Mouse (Mus musculus) erythroid progenitor cell, adult 5-6 weeks (primary cell): ENCODE results near the gene Tent5c. TPM values are rescaled to one million over a fixed set of nuclear protein-coding genes. Genes with fewer than 3 reads are reported as not detected.

ENCODE experiments used
- ATAC-seq: replicated peaks from 2 replicates; pipeline ENCODE4 v1.8.0; 2016; ENCODE audit warnings: moderate number of reproducible peaks, mild to moderate bottlenecking, moderate TSS enrichment, inconsistent platforms; ENCODE audit not compliant: poor library complexity, low FRiP score, severe bottlenecking
- total RNA-seq, 2 experiments: library from RNA; stranded (forward) in 1 of 2; stranded (reverse) in 1 of 2; fragments of 150-400 nt in 1 of 2; fragments of 186-747, 209-891 nt in 1 of 2; gene quantifications; 2 replicates each; pipeline versions ENCODE4 v1.2.3 to v1.2.4; 2015 to 2017; ENCODE audit warnings: low replicate concordance in 2 of 2

Tent5c gene
- total RNA-seq, 2 experiments from 2014 or later = 155 to 207 TPM

DNA sequence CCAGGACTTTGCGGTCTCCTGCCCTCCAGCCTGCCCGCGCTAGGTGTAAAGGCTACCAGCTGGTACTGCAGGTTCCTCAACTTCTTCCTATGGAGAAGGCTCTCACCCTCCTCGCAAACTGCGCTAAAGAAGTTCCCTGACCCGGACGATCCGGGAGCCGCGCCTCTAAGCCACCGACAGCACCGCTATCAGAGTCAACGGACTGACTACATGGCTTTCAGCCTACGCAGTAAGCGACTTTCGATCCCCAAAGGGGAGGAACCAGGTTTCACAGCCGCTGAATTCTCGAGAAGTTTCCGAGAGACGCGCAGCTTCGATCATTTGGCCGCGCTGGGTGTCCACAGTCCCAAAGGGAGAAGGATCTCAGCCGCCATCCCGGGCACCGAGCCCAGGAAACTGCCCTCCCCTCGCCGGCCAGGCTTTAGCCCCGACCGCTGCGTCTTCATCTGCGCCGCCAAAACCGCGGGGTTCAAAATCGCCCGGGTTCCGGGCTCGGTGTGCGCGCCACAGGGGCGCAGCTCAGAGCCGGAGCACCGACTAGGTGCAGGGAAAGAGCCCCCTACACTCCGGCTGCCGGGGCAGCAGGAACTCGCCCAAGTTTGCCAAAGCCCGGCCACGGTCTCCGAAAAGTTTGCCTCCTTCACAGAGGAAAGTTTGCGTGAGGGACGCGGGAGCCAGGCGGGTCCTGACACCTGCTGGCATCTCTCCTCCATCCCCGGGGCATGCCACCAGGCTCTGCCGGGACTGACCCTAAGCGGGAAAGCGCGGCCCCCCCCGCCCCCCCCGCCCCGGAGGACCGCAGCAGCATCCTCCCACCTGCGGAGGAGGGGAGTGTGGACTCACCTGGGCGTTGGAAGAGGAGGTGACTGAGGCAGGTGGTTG is 632 bp downstream of the Tent5c start:
- peak; percentile 62 for ATAC-seq

DNA sequence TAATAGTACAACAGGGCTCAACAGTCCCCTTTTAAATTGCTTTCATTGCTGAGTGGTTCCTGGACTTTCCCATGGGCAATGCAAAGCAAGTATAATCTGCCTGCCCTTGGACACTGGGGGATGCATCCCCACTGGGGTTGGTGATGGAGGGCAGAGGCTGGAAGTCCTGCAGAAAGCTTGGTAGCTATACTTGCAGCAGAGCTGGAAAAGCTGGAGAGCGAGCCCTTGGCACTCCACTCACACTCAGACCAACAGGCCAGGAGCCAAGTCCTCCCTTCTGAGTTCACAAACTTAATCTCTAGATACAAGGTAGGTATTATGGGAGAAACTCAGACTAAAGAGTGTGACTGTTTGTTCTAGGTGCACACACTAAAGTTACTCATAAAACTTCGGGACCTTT is 2.1 kb downstream of the Tent5c start:
- ATAC-seq = no peak

DNA sequence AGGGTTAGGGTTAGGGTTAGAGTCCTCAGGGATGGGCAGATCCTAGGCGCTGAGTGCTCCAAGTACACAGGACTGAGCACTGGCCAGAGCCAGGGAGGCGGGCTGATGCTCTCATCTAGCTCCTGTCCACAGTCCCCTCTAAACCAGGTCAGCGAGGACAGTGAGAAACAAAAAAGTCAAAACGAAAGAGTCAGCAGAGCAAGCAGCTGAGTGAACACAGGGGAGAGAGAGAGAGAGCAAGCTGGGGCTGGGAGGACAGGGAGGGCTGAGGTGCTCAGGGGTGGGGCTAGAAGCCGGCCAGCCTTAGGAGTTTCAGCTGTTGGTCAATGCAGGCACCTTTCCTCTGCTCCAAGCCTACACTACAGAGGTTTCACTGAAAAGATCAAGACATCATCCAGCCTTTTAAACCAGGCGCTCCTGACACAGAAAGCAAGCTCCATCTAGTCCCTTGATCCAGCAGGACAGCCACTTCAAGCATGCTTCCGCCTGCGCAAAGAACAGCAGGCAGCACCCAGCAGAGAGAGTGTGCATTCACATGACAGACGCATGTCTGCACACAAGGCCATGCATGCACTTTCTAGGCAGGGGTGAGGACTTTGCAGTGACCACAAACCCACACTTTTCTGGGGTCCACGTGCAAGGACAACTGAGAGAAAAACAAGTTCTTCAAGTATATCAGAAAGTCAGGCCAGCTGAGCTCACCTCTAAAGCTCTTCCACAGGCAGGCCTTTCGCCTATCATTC is 3.6 kb downstream of the Tent5c start:
- ATAC-seq = no peak

DNA sequence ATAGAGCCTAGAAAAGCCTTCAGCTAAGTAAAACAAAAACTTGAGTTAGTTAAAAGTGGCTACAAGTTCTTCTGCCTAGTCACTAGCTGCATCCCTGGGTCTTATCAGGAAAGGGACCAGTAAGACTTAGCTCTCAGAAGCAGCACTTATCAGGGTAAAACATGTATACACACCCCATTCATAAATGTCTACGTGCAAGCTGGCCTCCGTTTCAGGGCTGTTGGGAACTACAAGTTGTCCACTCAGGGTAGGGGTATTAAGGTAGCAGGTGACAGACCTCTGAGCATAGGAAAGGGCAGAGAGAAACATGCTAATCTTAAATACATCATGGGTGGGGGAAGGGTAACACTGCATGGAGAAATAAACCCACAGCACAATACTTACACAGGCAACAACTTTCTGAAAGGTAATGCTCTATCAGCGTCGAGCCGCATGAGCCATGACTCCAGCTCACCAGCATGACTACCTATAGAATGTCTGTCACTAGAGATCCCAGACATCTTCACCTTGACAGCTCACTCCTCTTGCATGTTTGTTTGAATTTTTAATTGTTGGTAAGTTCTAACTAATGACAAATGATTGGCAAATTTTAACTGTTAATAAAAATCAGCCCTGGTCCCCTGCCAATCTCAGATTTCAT is 6.0 kb downstream of the Tent5c start:
- ATAC-seq = peak; percentile 82

DNA sequence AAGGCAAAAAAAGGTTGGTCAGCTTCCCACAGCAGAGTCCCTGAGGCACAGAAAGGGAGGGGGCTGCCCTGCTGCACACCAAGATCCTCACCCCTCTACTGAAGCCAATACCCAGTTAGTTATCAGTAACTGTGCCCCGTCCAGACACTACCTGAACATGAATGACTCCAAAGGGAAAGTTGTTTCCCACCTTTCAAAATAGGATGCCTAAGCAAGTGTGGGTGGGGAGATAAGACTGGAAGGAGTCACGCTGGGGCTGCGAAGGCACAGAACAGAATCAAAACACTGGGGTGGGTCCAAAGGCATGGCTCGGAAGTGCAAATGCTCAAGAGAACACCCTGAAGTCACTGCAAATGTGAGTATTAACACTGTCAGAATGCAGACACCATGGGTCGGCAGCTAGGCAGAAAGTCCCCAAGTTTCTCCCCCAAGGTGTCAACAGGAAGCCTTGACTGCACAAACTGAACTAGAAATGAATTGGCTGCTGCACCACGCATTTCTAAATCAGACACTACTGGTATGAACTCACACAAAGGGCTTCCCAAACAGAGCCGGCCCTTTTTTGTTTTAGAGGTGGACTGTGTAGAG is 6.7 kb downstream of the Tent5c start:
- peak; percentile 80 for ATAC-seq

DNA sequence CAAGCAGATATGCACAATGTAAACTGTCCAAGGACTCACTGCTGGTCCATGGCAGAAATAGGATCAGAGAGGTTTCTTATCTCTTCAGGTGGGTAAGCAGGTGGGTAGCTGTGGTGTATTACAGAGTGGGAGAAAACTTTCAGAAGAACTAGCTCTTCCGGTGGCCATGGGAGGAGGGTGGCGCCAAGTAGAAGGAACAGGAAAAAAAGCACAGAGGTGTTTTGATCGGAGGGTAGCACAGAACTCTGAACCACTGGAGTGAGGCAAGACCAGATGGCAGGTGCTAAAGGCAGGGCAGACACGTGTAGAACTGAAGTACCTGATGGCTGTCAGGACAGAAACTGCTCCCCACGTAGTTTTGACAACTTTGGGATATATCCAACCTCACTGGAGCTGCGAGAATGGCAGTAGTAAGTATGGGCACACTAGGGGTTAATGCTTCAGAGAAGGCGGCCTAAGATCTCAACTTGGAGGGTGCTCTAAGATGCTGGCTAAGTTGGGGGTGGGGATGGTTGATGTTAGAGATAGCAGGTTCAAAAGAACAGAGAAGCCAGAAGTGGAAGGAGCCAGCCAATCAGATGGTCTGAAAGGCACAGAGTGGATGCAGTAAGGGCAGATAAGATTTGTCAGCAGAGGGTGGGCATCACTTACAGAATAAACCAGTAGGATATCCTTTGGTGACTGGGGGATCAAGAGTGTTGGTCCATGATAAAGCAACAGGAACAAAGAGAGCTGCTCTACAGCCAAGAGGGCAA is 8.7 kb downstream of the Tent5c start:
- no peak for ATAC-seq

DNA sequence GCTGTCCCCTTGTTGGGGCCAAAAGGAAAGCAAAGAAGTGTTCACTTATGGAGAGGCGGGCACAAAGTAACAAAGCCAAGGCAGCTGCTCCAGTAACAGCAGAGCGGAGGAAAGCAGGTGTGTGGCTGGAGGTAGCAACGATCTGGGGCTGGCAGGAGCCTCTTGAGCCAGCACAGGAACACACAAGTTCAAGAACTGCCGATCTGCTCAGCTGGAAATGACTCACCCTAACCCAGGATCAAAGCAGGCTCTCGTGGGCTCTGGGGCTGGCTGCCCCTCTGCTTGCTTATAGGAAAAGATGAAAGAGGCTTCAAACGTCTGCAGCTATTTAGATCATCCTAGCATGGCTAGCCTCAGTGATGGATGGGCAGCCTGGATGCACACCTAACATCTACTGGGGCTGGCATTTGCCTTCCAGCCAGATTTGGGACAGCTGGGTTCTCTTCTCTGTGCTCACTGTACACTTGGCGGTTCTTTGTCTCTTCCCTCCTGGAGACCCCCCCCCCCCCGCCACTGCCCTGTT is 14.1 kb downstream of the Tent5c start:
- ATAC-seq = no peak

DNA sequence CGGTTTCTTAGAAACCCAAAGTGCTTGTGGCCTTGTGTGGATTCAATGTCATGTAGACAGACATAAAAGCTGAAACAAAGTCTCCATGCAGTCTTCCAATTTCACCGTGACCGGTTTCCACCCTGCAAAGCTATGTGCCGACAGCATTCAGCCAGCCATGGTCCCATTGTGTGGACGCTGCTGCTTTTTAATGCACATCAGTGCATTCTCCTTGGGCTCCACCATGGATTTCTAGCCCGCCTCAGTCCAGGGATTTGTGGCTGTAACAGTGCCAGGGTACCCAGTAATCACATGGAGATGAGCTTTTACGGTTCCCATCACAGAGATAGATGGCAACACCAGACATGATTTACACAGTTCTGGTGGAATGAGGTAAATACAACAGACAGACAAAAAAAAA is 14.6 kb downstream of the Tent5c start:
- no peak for ATAC-seq

DNA sequence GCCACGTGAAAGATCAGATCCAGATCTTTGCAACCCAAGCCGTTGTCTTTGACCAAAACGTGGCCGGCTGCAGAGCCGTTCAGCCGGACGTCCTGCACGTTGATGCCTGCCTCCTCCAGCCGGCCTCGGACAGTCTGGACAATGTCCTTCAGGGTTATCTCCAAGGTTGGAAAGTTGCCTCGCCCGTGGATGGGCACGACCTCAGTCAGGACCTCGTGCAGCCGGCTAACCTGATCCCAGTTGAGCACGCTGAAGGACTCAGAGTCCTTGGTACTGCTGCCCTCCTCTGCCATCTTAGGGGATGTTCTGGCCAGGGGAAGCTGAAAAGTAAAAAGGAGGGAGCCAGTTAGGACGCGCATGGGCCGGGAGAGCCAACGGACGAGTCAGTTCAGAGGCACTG is 16.0 kb downstream of the Tent5c start:
- no peak for ATAC-seq

DNA sequence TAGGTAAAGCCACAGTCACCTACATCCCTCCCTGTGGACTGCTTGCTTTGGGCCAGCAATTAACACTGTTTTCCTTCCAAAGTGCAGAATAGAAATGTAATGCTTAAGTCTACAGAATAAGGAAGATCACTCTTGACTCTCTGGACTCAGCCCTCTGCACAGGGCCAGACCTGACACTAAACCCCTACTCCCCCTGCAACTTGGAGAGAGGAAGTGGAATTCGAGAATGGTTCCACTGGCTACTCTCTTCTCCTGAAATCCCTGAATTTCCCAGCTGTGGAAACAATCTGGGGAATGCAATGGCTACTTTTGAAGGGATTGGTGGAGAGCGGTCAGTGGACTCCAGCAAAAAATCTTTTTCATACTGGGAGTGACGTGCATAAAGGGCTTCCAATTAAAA is 18.2 kb downstream of the Tent5c start:
- no peak for ATAC-seq

DNA sequence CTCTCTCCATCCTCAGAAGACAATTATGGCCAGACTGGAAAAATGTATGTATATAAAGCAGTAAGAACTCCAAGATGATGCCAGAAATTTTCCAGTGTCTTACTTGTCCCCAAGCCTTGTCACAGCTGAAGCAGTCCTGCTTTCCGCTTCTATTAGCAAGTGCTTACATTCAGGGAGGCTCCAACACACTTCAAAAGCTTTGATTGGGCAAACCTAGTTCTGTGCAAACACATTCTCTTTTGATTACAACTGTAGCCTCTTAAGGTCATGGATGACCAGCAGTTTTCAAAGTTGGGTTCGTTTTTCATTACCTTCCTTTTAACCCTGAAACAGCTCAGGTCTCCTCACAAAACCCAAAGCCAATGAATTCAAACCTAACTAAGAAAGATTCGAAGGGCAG is 19.0 kb downstream of the Tent5c start:
- no peak for ATAC-seq

DNA sequence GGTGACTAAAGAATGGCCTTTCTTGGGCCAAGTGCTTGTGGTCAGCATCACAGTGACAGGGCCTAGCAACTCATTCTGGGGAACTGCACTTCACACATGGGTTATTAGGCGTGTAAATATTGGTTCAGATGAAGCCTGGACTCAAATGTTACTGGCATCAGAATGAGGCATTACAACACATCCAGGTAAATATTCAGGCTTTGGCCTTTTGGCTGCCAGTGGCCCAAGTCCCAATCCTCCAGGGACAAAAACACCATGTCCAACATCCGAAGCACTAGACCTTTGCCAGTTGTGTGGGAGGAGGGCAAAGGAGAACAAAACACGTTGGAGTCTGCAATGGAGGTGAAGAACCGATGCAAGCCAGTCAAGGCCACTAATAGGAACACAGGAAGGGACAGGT is 22.6 kb downstream of the Tent5c start:
- no peak for ATAC-seq

DNA sequence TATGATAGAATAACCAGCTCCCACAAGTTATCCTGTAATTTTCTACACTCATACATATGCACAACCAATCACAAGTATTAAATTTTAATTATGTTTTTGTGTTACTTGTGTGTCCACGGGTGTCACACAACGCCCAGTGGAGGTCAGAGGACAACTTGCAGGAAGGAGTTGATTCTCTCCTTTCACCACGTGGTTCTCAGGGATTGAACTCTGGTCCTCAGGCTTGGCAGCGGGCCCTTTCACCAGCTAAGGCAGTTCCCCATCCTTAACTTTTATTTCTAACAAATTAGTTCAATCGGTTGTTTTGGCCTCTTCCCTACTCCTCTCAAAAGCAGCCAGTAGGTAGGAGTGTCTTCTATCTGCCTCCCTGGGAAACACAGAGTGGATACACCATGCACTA is 24.5 kb downstream of the Tent5c start:
- no peak for ATAC-seq

DNA sequence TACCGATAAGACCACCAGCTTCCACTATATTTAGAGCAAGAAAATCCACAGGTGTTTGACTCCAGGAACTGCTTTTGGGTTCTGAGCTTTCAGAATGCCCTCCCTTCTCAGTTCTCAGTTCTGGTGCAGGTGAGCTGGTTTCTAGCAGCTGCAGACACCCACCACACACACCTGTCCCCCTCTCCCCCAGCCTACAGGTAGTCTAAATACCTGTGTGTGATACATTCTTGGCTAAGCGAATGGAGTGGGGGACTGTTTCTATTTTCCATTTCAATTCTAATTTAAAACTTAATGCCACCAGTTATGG is 25.2 kb downstream of the Tent5c start:
- ATAC-seq = no peak

DNA sequence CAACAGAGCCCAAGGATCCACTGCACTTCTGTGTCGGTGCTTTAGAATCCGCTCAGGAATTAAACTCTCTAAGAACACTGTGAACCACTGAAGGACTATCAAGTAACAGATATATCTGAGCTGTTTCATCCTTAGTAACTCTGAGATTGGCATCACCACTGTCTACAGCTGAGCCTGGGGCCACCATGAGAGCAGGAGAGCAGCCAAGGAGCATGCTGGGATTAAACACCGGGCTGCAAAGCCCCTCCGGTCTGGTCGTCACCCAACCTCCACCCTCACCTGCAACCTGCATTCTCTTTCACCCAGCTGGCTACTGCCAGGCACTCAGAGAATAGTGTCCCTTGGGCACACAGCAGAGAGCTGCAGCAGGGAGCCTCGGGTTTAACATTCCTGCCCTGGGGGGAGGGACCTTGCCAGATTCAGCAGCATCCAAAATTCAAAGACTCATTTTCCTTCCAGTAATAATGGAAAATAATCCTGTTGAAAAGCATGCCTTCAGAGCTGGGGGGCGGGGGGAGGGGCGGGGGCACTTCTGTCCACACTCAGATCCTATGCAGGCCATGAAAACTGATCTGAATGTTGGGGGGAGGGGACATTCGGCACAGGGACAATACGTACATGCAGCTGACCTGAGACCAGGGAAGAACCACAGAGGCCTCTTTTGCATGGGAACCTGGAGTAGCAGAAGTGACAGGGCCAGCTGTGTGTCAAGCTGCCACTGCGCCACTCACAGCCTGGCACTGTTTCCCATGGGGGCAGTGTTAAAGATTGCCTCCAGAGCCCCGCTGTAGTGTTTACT is 25.8 kb downstream of the Tent5c start:
- no peak for ATAC-seq

DNA sequence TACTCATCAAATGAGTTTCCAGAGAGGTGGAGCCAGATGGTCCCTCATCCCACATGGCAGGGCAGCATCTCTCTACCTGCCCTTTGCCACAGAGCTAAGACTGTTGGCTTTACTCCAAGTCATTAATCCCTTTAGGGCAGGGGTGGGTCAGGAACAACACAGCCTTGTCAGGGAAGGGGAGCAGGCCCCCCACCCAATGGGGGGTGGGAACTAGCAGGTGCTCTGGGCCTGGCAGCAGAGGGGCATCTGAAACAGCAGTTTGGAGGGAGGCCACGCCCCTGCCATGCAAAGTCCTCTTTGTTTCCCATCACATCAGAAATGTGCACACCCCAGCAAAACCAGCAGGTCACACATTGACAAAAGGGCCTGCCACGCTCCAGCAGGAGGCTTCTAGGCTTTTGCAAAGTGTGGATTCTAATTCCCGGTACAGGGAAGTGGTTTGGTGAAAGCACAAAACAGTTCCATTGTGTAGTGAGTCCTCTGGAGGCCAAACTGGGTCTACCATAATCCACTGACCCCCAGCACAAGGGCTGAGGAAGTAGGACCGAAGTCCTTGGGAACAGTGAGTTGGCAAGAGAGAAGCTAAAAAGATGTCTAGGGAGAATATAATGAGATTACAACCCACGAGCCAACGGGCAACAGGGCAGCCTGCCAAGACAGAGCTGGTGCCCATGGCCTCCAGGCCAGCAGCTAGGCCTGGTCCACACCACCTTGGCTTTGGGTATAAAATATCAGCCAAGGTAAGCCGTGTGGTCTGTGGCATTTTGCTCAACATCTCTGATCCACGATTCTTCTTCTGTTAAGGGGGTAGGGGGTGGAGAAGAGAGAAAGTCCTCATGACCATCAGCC is 26.7 kb downstream of the Tent5c start:
- ATAC-seq = no peak

DNA sequence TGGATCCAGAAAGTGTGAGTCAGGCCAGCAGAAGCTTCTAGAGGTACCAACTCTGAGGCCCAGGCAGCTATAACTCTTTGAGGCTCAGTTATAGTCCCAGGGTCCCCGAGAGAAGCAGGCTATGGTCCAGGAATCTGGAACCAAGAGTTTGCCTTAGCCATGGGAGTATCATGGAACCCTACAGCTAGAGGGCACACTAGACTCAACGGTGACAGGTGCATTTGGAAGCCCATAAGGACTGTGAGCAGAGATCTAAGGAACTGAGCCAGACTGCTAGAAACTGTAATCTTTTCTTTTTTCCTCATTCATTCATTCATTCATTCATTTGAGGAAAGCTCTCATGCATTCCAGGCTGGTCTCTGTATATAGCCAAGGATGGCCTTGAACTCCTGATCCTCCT is 28.6 kb downstream of the Tent5c start:
- 0 out of 2 replicates have a peak, but pooled peaks have one; percentile 52 for ATAC-seq
